Mouse (Mus musculus) common myeloid progenitor, adult 5-6 weeks (primary cell): Measurements from ENCODE around the gene Mettl21c. TPM values are rescaled to one million over a fixed set of nuclear protein-coding genes. Genes with fewer than 3 reads are reported as not detected.

Source experiments
- total RNA-seq: library from RNA; stranded (forward); fragments of 200-1000, 187-1606 nt; gene quantifications from 2 replicates; pipeline ENCODE4 v1.2.3, GENCODE M21; 2017

Gene Mettl21c
- total RNA-seq, 1 experiment from 2014 or later, result 0.32 TPM

Other genes with a start within 250 kb of the Mettl21c start
- gene Uxs1, start 192.2 kb downstream of the Mettl21c start, total RNA-seq, result 22.3 and 71.4 TPM in 2 replicates
- gene Tpp2, start 86.4 kb downstream of the Mettl21c start, total RNA-seq, result 113 and 127 TPM in 2 replicates
- gene Gm8251, start 41.9 kb upstream of the Mettl21c start, total RNA-seq, result 0.82 and 1.1 TPM in 2 replicates
- gene Tex30, start 82.4 kb upstream of the Mettl21c start, total RNA-seq, result 86.0 and 92.4 TPM in 2 replicates
- gene Kdelc1, start 98.8 kb upstream of the Mettl21c start, total RNA-seq, result 28.7 and 33.8 TPM in 2 replicates
- 8.5 and 12.3 TPM in 2 replicates for gene Bivm, start 98.9 kb upstream of the Mettl21c start, total RNA-seq
- gene Ercc5, start 127.7 kb upstream of the Mettl21c start, total RNA-seq, result 10.5 and 16.6 TPM in 2 replicates
- gene Mettl21e, start 198.9 kb upstream of the Mettl21c start, total RNA-seq, result not detected in 2 replicates